Mouse (Mus musculus): ENCODE measurements at regions not wholly inside any gene's neighbourhood (a gene's known extent, or its start where the extent isn't known, plus 50 kb on each side); places are given as distances from the start of the nearest gene placed in this dataset.

GRCm38 (mm10) chr13:57314512-57314911 is 418.7 kb upstream of the Trpc7 start:
- TF ChIP-seq POLR2A (IDR thresholded peaks at IDR 0.05; ENCODE audit: control insufficient read depth, extremely low read depth, insufficient read depth, low read length, poor library complexity) (no peak), CTCF (IDR thresholded peaks at IDR 0.05; ENCODE audit: borderline replicate concordance, control insufficient read depth, extremely low read depth, insufficient read depth, low read length, poor library complexity) (no peak)
